Mouse (Mus musculus): ENCODE results near the gene Rab25.

The Rab25 gene

GRCm38 (mm10) chr3:88502641-88503504 lies 45.2 kb downstream of the Rab25 start:
- DNase-seq (ENCODE audit: low spot score), result peak; percentile 89

DNA sequence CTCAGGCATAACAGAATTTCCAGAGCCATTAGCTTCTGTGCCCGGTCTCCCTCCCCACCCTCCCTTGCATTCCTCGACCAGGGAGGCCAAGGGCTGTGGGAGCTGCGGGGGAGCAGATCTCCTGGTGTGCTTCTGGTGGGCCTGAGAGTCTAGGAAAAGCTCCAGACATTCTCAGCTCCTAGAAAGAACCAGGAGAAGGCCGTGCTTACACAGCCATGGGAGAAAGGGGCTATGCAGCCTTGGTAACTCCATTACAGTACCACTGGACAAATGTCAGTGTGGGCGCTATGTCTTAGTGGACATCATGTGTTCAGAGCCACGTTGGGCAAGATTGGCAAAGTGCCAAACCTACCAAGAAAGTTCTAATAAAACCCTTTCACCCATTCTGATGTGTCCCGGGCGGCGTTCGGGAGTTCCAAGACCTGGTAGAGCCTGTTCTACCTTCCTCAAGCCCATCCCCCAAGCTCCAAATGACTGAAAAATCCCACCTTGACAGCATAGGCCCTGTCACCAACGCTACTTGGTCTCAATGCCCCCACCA lies 46.0 kb downstream of the Rab25 start:
- DNase-seq (ENCODE audit: low spot score), result no peak

DNA sequence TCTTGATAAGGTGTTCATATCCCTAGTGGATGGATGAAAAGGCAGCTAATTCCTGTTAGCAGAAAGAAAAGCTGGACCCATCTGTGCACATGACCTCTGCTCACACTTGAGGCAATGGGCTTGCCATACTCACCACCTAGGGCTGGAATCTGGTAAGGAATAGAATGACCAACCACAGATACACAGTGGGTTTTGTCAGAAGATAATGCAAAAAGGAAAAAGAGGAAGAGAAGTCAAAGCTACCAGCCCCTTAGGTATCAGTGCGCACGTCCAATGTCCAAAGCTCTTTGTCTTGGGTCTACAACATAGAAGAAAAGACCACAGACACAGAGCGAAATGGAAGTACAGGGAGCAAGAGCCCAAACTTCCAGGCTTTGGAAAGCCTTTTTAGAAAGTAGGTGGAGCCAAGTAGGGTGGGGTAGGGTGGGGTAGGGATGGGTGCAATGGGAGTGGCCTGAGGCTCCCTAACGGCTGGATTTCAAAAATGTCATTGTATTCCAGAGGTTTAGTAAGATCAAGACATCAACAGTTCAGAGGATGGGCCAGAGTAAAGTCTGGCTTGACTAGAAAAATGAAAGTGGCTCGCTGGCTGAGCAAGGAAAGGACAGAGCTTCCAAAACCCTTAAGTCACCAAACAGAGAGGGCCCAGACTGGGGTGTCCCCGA lies 46.6 kb downstream of the Rab25 start:
- DNase-seq (ENCODE audit: low spot score), result no peak

DNA sequence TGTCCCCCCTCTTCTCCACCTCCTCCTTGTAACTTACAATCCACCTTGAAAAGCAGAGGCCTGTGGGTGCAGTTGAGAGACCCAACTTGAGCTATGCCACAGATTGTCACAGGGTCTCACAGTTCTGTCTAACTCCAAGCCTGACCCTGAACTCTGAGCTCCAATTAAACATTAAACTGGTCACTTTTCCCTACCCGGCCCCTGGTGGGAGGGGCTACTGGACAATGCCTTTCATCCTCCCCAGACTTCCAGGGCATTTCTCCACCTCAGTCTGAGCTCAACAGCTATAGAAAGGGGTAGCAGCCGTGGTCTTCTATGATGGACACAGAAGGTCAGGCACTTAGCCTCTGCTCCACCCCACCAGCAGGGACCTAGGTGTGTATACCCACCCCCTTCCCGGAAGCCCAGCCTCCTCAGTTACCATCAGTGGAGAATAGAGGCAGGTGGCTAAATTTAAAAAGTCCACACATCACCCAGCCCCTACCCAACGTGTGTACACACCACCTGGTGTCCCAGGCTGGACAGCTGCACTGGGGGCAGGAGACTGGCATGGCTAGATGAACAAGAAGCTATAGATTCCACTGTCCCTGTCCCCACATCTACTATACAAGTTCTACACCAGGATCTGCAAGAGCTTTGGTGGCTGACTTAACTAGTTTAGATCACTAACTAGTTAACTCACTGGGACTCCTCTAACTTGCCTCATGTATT lies 47.3 kb downstream of the Rab25 start:
- DNase-seq (ENCODE audit: low spot score), result no peak

DNA sequence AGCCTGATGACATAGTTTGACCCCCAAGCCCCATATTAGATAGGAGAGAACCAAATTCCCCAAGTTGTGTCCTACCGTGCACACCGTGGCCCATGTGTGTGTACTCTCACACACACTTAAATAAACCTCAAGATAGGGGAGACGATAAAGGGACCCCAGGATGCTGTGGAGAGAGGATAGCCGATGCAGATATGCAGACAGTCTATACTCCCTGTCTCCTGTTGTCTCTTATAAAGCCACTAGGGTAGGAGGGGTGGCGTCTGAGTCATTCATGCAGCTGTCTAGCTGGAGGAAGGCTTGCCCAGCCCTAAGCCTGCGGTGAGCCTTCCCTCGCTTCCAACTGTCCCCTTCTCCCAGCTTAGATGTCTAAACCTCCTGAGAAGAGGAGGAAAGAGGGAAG lies 48.0 kb downstream of the Rab25 start:
- no peak for DNase-seq (ENCODE audit: low spot score)

DNA sequence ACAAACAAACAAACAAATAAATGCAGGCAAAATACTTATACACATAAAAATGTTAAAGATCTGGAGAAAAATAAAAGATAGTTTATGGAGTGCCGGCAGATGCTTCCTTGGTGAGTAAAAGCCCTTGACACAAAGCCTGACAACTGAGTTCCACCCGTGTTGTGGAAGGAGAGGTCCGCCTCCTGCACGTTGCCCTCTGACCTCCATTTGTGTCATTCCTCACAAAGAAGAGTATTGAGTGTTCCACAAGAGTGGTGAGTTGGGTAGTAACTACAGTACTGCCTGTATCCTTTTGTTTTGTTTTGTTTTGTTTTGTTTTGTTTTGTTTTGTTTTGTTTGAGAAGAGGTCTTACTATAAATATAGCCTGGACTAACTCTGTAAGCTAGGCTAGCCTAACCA lies 48.5 kb downstream of the Rab25 start:
- DNase-seq (ENCODE audit: low spot score), result no peak

DNA sequence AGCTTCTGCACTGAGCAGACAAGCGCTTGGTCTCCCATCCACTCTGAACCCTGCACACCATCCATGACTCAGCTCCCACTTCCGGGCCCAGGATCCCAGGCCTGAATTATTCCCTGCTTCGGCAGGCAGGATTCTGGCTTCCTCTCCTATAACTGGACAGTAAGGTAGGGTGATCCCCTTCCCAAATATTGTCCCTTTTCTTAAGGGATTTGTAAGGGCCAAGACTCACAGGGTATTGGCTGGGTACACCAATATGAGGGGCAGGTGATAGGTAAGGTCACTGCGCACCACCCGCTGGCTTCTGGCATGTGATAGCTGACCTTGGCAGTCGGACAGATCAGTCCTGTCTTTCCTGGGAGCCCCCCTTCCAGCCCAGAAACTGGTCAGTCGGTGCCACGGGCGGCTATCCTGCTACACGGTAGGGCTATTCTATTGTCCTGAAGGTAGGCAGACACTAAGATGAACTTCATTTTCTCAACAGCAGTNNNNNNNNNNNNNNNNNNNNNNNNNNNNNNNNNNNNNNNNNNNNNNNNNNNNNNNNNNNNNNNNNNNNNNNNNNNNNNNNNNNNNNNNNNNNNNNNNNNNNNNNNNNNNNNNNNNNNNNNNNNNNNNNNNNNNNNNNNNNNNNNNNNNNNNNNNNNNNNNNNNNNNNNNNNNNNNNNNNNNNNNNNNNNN lies 52.2 kb downstream of the Rab25 start:
- DNase-seq (ENCODE audit: low spot score), result no peak

- no peak for DNase-seq (ENCODE audit: low spot score)
Measured at GRCm38 (mm10) chr3:88494836-88495628, 53.1 kb downstream of the Rab25 start.

- DNase-seq (ENCODE audit: low spot score), result no peak
Measured at GRCm38 (mm10) chr3:88493706-88494582, 54.2 kb downstream of the Rab25 start.
